Mouse (Mus musculus) small intestine, adult 2 months (tissue): ENCODE results near the gene Mrpl38.

Experiments used
- CTCF ChIP-seq: fragments of 200-500 bp; IDR thresholded peaks from 2 replicates; pipeline ENCODE4 v1.5.1; 2012; ENCODE audit warnings: low read depth, mild to moderate bottlenecking, control low read depth, inconsistent platforms, low read length, moderate library complexity, mixed read lengths; ENCODE audit not compliant: insufficient replicate concordance, insufficient read length; ENCODE audit errors: extremely low read depth
- POLR2A ChIP-seq: fragments of 200-500 bp; IDR thresholded peaks from 2 replicates; pipeline ENCODE4 v1.6.1; 2012; ENCODE audit warnings: low read depth, mild to moderate bottlenecking, control low read depth, inconsistent platforms, low read length, moderate library complexity

DNA sequence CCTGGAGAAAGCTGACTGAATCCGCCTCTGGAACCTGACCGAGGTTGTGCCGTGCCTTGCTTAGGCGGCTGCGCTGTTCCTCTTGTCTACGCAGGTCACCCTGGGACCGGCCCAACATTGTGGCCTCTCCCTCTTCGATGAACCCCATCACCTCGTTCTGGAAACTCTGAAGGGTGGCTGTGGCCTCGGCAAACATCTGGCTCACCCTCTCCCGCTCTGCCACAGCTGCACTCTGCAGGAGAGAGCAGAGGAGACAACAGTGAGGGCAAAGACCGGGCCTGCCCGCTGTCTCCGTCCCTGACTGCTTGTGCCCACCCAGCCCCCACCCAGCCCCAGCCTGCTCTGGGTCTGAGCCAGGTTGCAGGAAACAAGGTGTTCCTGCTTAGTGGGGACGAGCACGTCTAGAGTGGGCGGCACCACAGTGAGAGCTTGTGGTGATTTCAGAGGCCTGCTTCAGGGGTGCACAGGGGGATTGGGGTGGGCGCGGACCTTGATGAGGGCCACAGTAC is 30.8 kb downstream of the Mrpl38 start:
- TF ChIP-seq CTCF (no peak), POLR2A (no peak)
